Mouse (Mus musculus): ENCODE results near the gene Serpinb6a.

Gene Serpinb6a

DNA sequence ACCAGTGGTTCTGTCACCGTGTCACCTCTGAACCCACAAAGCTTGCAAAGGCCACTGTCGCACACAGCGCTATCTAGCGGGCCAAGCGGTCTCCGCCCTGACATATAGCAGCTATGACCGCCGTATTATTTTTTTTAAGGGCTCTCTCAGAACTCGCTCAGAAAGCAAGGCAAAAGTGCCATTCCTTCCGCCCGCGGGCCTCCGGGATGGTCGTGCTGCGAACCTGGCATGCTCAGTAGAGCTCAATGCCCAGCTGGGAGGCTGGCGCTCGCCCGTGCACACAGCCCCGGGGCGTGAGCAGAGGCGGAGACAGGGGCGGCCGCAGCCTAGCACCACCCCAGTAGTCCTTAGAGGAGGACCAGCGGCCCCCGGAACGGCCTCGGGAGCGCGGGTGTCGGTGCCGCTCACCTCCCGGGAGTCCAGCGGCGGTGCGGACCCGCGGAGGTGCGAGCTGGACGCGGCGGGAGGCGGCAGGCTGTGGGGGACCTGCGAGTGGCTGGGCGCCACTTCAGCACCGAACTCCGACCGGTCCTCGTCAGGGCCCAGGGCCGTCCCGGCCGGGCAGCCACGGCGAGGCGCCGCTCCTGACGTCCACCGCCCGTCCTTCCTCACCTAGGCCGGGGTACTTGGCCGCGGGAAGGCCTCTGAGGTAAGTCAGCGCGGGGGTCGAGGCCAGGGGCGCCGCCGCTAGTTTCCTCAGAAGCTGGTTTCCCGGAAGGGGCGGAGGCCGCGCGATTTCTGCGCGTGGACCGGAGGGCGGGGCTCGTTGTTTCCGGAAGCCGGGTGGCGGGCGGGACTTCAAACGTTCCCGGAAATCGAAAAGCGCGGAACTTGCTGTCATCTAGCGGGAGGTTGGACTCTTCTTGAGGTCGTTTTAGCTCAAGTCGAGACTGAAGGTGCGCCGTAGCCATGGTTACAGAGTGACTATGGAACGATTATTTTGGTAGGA is at the start of gene Serpinb6a, which contains the start of gene Ripk1:
Serpinb6a (minus strand) TSS at position 737 of the 949 bp plus-strand sequence.
Ripk1 (plus strand) TSS at position 306 of the 949 bp plus-strand sequence.
- peak; percentile 97 for DNase-seq (ENCODE audit: low read depth)

DNA sequence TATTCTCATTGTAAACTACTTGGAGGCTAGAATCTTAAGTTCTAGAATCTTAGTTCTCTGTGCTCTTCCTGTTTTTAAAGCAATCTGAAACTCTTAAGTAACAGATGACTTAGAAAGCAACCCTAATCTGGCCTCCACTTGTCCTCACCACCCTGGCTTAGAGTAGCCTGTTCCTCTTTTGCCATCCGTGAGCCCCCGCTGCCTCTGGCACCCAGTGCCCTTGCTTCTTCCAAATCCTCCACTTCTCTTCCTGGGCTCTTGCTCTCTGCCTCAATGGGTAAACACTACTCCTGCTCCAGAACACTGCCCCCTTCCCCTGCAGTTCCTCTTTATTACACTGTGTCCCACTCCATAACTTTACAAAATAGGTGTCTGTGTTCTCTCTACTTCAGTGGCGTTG is 49.1 kb upstream of the Serpinb6a start:
- DNase-seq (ENCODE audit: low read depth): no peak

DNA sequence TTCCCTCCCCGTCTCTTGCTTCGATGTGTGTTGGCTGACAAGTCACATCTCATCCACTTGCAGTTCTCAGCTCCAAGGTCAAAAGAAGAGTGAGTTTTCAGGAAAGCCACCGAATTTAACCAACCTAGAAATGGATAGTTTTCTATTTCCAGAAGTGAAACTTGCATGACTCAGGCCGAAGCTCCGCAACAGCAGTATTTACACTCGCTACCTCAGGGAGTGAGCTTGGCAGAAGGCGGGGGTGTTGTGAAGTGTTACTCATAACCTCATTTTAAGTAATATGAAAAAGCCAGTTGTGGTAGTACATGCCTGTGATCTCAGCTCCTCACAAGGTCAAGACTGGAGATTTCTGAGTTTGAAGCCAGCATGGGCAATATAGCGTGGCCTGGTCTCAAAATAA is 47.9 kb upstream of the Serpinb6a start:
- DNase-seq (ENCODE audit: low read depth): no peak

DNA sequence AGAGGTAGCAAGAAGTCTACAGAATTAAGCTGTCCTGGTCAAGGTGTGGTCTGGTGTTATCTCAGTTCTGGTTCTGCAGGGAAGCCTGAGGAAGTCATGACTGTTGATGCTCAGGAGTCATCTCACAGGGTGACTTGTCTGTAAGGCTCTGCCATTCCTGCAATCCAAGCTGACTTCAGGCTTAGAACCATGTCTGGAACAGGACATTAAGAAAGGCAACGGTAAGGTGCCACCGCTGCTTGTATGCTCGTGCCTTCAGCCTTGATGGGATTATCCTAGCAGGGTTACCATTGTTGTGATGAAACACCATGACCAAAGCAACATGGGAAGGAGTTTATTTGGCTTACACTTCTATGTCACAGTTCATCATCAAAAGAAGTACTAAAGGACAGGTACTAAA is 44.9 kb upstream of the Serpinb6a start:
- DNase-seq (ENCODE audit: low read depth): no peak

DNA sequence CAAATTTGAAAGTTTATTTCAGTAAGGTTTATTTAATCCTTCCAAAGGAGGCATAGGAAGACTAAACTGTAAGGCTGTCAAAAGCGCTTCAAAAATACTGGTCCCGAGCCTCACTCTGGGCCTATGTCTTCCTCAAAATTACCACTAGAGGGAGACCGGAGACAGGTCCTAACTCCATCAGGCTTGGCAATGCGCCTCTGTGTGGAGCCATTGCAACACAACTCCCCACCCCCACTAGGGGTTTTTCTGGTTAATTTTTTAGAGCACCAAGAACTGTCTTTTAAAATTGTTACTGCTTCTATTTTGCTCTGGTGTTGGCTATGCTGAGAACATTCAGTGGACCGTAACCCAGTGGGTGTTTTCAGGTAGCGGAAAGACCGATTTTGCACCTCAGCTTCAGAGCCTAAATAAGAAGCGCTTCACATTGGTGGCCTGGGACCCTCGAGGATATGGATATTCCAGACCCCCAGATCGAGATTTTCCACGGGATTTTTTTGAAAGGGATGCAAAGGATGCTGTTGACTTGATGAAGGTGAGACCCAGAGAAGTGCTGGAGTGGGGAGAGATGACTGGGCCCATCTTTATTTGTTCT is 43.9 kb upstream of the Serpinb6a start:
- peak; percentile 85 for DNase-seq (ENCODE audit: low read depth)

DNA sequence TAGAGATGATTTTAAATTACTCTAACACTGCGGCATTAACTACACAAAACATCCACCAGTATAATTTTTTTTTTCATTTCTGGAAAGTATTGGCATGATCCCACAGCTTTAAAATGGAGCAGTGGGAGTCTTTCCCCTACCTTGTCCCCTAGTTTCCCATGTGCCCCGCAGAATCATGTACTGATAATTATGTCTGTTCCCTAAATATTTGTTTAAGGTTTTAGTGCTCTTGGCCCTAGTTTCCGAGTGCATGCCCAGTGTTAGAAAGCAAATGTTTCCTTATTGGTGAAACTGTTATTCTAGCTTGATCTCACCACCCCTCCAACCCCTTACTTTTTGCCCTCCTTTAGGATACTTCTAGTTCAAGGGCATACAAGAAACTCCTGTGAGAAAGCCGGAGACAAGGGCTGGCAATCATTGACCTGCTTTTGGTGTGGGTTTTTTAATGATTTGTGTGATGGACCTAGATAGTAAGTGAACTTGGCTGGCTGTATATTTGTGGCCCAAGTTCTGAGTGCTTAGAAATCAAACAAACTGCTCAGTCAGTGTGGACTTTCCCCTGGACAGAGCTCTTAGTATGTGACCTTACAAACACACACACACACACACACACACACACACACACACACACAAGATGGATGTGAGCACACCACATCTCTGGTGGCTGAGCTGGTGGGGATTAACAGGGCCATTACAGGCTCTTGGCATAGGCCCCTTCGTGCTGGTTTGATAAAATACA is 43.1 kb upstream of the Serpinb6a start:
- no peak for DNase-seq (ENCODE audit: low read depth)

DNA sequence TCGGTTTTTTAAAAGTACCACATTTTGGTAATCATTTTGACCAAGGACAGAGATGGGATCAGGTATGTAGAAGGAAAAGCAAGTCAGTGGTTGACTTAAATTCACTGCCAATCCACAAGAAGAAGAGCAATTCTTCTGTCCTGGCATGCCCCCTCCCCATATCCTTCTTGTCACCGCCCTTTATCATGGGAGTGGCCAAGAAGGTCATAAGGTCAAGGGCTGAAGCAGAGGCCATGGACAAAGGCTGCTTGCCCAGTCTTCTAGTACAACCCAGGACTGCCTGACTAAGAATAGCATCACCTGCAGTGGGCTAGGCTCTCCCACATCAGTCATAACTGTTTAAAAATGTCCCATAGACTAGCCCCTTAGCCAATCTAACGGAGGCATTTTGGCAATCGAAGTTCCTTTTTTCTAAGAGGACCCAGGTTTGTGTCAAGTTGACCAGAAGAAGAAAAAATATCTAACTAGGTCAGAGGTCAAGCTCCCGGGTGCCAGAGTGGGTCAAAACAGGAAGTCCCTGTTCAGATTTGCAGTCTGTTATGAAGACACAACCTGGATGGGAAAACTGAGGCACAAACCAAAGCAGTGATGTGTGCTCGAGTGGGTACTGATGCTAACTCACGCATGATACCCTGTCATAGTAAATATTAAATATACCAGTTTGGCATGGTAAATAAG is 41.3 kb upstream of the Serpinb6a start:
- DNase-seq (ENCODE audit: low read depth): no peak

DNA sequence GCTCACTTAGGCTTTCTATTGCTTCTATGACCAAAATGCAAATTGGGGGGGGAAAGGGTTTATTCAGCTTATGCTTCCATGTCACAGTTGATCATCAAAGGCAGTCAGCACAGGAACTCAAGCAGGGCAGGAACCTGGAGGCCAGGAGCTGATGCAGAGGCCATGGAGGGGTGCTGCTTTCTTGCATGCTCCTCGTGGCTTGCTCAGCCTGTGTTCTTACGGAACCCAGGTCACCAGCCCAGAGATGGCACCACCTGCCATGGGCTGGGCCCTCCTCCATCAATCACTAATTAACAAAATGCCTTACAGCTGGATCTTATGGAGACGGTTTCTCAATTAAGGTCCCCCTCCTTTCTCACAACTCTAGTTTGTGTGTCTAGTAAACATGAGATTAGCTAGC is 37.5 kb upstream of the Serpinb6a start:
- no peak for DNase-seq (ENCODE audit: low read depth)

DNA sequence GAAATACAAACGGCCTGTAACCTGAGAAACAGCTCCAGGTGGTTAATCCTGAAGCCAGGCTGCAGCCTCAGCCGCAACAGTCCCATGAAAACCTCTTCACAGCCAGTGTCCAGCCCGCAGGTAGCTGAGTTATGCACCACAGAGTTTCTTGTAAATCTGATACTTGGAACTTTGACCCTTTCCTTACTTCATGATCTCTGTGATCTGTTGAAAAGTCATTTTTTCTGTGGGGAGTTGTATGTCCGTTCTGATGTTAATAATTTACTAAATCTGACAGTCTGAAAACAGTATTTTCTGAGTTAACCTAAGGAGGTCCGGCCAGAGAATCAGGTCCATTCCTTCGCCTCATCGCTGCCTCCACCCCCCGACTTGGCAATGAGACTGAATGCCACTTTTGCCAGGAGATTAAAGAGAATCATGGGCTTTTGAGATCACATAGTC is 36.3 kb upstream of the Serpinb6a start:
- DNase-seq (ENCODE audit: low read depth): no peak

DNA sequence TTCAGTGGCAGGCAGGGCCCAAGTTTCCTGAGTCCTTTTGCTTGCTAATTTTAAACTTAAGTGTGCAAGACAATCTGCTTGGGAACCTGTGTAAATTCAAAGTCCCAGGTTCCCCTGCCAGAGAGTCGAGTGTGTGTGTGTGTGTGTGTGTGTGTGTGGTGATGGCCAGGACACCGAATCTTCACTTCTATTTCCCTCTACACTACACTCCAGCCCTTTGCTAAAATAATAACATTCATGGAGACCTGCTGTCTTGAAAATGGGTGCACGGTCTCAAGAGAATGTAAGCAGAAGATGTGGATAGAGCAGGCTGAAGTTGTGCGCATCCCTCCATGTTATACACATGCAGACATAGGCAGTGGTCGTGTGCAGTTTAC is 35.5 kb upstream of the Serpinb6a start:
- DNase-seq (ENCODE audit: low read depth): no peak

DNA sequence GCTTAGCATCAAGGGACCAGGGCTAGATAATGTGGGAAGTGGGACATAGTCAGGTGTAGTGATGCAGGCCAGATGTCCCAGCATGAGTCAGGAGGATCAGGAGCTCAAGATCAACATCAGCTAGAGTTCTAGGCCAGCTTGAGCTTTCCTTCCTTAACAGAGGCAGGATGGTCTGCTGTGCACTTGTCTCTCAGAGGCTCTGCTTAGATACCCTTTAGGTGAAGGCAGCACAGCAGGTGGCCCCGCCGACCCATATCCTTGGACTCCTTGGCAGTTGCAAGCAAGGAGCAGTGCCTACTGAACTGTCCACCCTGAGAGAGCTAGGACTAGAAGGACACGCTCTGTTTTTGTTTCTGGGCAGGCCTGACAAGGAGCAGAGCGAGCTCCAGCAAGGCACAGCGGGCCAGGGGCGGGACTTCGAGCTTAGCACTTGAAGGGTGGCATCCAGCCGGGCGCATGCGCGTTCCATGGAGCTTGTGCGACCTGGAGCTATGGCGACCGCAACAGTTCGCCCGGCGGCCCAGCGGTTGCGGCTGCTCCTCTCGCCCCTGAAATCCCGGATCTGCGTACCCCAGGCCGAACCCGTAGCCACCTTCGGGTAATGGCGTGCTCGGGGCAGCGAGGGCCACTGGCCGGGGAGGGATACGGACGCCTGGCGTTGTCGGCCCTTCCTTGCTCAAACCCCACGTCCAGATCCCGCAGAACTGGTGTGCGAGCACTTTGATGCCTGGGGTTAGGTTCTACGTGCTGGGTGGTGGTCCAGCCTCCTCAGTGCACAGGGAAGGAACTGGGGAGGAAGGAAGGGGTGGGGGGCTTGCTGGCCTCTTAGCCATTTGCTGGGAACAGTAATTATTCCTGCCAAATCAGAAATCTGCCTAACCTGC is 34.8 kb upstream of the Serpinb6a start, which contains the start of gene Bphl:
Bphl (plus strand) TSS at position 426 of the 884 bp plus-strand sequence.
- DNase-seq (ENCODE audit: low read depth): peak; percentile 95

DNA sequence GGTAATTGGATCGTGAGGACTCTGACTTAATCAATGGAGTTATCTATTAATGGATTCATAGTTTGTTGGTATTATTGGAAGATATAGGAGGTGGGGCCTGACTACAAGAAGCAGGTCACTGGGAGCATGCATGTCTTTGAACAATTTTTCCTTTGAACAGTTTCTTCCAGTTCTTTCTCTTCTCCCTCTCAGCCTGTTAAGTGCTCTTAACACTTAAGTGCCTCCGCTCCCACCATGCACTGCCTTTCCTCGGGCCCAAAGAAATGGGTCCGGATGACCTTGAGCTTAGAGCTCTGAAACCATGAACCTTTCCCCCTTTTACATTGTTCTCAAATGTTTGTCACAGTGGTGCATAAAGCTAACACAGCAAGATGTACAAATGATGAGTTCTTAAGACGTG is 34.1 kb upstream of the Serpinb6a start:
- DNase-seq (ENCODE audit: low read depth): no peak

DNA sequence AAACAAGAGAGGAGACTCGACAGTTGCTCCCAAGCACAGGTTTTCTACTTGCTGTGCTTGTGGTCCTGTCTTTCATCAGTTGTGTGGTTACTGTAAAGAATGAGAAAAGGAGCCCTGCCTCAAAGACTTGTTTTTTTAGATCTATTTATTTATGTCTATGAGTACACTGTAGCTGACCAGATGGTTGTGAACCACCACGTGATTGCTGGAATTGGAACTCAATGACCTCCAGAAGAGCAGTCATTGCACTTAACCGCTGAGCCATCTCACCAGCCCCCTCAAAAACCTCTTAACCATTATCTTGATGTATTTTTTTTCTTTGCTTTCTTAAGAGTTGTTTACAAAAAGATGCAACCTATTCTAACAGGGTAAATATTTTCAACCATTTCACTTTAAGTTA is 32.8 kb upstream of the Serpinb6a start:
- DNase-seq (ENCODE audit: low read depth): no peak

DNA sequence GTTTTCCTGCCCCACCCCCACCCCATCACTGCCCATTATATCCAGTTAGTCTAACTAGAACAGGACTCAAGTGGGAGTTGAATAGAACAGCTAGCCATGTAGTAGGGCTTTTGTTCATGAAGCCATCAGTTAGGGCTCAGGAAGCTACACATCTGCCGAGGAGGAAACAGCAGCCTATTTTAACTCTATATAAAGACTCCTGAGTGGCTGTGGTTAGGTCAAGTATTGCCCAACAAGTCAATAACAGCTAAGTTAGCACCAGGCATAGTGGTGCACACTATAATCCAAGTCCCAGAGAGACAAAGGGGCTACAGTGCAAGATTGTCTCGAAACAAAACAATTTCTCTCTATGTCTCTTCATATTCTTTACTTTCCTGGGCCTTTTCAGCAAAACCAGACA is 29.4 kb upstream of the Serpinb6a start:
- no peak for DNase-seq (ENCODE audit: low read depth)

DNA sequence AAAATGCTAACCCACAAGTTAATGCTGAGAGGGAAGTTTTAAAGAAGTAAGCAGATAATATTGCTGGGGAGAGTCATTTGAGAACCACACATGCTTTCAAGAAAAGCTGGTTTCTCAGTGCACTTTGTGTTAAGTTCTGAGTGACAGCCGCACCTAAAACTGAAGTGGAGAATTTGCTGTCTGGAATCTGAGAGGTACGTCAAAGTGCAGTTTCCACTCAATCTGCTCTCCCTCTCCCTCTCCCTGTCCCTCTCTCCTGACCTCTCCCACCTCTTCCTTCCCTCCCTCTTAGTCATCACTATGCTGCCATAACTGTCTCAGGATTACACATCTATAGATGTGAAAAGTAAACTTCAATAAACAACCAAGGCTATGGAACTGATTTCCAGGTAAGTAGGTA is 19.4 kb upstream of the Serpinb6a start:
- DNase-seq (ENCODE audit: low read depth): no peak

DNA sequence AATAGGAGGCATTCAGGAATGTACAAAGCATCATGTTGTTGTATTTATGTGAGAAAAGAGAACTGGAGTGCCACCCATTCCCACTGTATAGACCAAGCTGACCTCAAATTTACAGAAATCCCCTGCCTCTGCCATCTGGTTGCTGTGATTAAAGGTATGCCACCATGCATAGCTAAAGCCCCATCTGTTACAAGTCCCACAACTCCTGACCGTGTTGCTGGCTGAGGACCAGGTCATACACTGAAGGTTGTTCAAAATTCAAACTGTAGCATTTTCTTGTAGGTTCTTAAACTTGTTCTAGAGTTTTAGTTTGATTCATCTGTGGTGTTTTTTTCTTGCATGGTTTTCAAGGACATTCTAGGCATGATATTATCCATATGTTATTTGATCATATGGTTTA is 15.9 kb upstream of the Serpinb6a start:
- no peak for DNase-seq (ENCODE audit: low read depth)

DNA sequence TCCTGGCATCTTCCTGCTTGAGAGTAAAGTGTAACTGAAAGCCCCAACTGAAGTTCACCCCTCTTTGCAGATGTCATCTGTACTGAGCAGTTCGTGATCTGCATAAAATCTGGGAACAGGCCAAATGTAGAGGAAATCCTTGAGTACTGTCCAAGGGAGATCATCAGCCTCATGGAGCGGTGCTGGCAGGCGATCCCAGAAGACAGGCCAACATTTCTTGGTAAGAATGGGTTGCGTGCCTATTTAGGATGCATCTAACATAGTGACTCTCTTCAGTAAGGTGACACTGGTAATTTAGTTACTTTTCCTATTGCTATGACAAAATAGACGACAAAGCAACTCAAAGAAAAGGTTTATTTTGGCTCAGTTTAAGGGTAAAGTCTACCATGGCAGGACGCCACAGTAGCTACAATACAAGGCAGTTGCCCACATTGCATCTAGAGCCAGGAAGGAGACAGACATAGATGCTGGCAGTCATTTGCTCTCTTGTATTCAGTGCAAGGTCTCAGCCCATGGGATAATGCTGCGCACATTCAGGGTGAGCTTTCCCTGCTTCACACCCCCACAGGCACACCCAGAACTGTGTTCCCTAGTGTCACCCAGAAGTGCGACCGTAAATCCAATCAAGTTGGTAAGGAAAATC is 14.5 kb upstream of the Serpinb6a start:
- no peak for DNase-seq (ENCODE audit: low read depth)

DNA sequence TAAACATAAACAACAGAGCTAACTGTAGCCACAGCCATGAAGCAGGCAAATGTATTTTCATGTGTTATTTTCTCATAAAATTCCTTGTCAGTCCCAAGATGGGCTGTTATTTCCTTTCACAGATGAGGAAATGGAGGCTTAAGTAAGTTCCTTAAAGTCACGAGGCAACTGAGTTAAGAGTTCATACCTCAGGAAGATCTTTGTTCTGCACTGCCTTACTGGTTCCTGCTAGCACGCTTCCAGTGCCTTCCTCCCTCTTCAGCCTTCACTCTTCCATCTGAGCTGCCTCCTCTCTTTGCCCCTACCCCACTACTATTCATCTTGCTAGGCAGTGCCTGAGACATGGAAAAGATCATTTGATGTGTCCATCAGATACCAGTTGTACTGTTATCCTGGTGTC is 4.6 kb upstream of the Serpinb6a start:
- no peak for DNase-seq (ENCODE audit: low read depth)

DNA sequence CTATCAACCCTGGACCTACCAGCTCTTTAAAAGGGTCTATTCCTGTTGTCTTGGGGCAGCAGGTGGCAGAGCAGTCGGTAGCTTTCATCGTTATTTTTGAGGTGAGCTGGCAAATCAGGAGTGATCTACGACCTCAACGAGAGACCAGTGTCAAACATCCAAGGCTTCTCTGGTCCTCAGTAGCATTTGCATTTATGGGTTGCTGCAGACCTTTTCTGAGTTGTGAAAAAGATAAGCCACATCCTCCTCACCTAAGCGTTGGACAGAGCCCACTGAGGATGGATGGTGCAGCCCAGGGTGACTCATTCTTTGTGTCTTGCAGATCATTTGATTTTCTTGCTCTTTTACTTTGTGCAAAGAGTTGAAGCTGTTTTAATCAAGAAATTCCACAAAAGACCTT is 464 bp upstream of the Serpinb6a start:
- no peak for DNase-seq (ENCODE audit: low read depth)

DNA sequence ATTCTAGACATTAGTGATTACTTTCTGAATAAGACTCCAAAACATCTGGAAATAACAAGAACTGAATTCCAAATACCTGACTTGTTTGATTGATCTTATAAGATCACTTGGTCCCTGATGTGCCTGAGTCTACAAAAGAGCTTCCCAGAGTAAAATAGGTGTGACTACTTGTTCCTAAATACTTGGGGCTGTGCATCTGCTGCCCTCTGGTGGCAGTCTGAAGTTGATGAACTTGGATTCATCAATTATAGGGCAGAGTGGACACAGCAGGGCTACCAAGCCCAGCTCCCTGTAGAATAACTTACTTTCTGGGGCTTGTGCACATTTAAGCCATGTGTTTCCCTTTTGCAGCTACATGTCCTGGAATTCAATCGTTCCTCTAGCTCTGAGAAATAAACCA is 7.4 kb downstream of the Serpinb6a start:
- DNase-seq (ENCODE audit: low read depth): peak; percentile 85

DNA sequence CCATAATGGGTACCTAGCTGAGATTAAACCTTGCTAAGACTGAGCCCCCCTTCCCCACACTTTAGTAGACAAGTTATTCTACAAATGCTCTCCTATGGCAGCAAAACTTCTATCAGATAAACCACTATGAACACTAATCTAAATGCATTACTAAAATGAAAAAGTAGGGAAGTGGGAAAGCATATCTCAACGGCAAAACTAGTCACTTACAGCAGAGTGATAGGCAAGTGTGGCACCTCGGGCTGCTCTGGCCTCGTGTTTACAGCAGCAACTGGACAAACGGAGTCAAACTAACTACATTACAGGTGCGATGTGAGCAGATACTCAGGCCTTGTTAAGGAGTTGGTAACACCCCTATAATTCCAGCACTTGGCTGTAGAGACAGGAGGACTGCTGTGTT is 13.0 kb downstream of the Serpinb6a start:
- DNase-seq (ENCODE audit: low read depth): no peak
